Mouse (Mus musculus) cerebellum, adult 2 months (tissue): Measurements from ENCODE around the gene Olfr586.

Experiments used
- CTCF ChIP-seq: fragments of 200-500 bp; IDR thresholded peaks from 2 replicates; pipeline ENCODE4 v1.5.1; 2011; ENCODE audit warnings: low read depth, mild to moderate bottlenecking, control low read depth, low read length, moderate library complexity, borderline replicate concordance; ENCODE audit not compliant: insufficient read depth
- POLR2A ChIP-seq: fragments of 200-500 bp; IDR thresholded peaks from 2 replicates; pipeline ENCODE4 v1.6.1; 2011; ENCODE audit warnings: low read length, control low read depth, borderline replicate concordance; ENCODE audit not compliant: insufficient read depth

GRCm38 (mm10) chr7:103119406-103119805 lies 6.0 kb downstream of the Olfr586 start:
- TF ChIP-seq CTCF, result no peak
- TF ChIP-seq POLR2A, result no peak
